In the genomic region with DNA sequence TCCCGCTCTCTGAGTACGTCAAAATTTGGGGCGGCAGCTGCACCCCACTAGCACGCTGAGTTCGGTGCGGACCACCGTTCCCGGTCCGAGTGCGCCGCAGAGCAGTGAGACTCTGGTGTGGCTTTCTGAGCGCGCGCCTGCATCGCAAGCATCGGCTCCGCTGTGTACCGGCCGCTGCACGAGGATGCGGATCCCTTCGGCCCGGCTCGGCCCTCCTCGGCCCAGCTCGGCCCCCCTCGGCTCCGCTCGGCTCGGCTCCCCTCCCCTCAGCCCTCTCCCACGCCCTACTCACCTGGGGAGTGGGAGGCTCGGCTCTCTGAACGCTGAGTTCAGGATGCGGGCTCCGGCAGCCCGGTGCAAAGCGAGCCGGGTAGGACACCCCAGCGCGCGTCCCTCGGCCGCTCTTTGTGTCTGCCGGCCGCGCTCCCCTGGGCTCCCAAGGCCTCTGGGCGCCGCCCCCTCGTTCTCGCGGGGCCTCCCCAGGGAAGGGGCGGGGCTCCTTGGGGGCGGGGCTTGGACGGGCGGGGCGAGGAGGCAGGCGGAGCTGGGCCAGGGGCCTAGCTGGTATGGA, we compare ENCODE assay signal across 8 mouse cellular contexts. TPM values are rescaled to one million over a fixed set of nuclear protein-coding genes. Genes with fewer than 3 reads are reported as not detected.
DNase-seq lines count a peak whose midpoint lies in the region; ATAC-seq and TF ChIP-seq lines count a peak whose summit lies in the region.

No protein-coding gene starts in this region.

- TF ChIP-seq EP300 in lung, postnatal 0 days (IDR thresholded peaks at IDR 0.05): no peak

- peak overlapping the region; percentile 82 for H3K27ac ChIP-seq in forebrain, embryonic 16.5 days (ENCODE audit: low read length)
- H3K27ac ChIP-seq in hindbrain, embryonic 10.5 days: peak overlapping the region; percentile 94
- H3K27ac ChIP-seq in lung, postnatal 0 days (ENCODE audit: low read length): no peak overlapping the region

- peak overlapping the region; percentile 86 for H3K4me3 ChIP-seq in forebrain, embryonic 16.5 days (replicated peaks; ENCODE audit: low read length)
- peak overlapping the region; percentile 83 for H3K4me3 ChIP-seq in hindbrain, embryonic 10.5 days
- H3K4me3 ChIP-seq in lung, postnatal 0 days (ENCODE audit: low read depth, low read length): peak overlapping the region; percentile 63

- H3K36me3 ChIP-seq in forebrain, embryonic 16.5 days (ENCODE audit: control insufficient read depth, insufficient read depth): no peaks in the 10 kb centered on the region
- no peaks in the 10 kb centered on the region for H3K36me3 ChIP-seq in hindbrain, embryonic 10.5 days
- no peaks in the 10 kb centered on the region for H3K36me3 ChIP-seq in lung, postnatal 0 days (ENCODE audit: insufficient read depth, low read length)

- no peaks in the 10 kb centered on the region for H3K27me3 ChIP-seq in forebrain, embryonic 16.5 days (replicated peaks; ENCODE audit: control insufficient read depth, insufficient read depth, low read length)
- no peaks in the 10 kb centered on the region for H3K27me3 ChIP-seq in hindbrain, embryonic 10.5 days (ENCODE audit: insufficient read depth, poor library complexity, severe bottlenecking)
- 0 out of 2 replicates have a peak, but pooled peaks cover 3% of the 10 kb centered on the region for H3K27me3 ChIP-seq in lung, postnatal 0 days (replicated peaks; ENCODE audit: insufficient read depth, low read length)

- H3K9ac ChIP-seq in forebrain, embryonic 16.5 days (replicated peaks; ENCODE audit: low read depth, low read length): peak overlapping the region; percentile 88
- H3K9ac ChIP-seq in lung, postnatal 0 days (replicated peaks; ENCODE audit: low read depth): peak overlapping the region; percentile 41

- peak; percentile 92 for DNase-seq in NIH3T3 (ENCODE audit: low read depth)
- DNase-seq in cerebellum, adult 18-20 months: peak; percentile 28 to 45
- peak; percentile 87 for DNase-seq in hindbrain, embryonic 10.5 days (ENCODE audit: low spot score)
- DNase-seq in layer of hippocampus, postnatal 14 days (ENCODE audit: low spot score in 2 of 2): peak; percentile 64 to 77
- DNase-seq in lung, postnatal 0 days (ENCODE audit: low spot score): peak; percentile 75
- DNase-seq in retina, embryonic 14.5 days (ENCODE audit: low spot score): peak; percentile 78
- DNase-seq in urinary bladder, postnatal 14 days (ENCODE audit: low spot score): peak; percentile 72

- peaks cover 17% of the 10 kb centered on the region for H3K4me1 ChIP-seq in forebrain, embryonic 16.5 days (replicated peaks; ENCODE audit: control insufficient read depth, insufficient read depth, low read length)
- H3K4me1 ChIP-seq in hindbrain, embryonic 10.5 days (replicated peaks): peaks cover 26% of the 10 kb centered on the region
- H3K4me1 ChIP-seq in lung, postnatal 0 days (ENCODE audit: insufficient read depth, low read depth, low read length): peaks cover 5% of the 10 kb centered on the region; the same call in 1 of the 2 replicates

- peak overlapping the region; percentile 79 for H3K4me2 ChIP-seq in forebrain, embryonic 16.5 days (ENCODE audit: low read length)
- peak overlapping the region; percentile 75 for H3K4me2 ChIP-seq in lung, postnatal 0 days (replicated peaks; ENCODE audit: low read depth, low read length)

- under 1% methylated on average over 54 of the region's 57 CpGs for WGBS in forebrain, embryonic 16.5 days
- WGBS in hindbrain, embryonic 10.5 days: under 1% methylated on average over 52 of the region's 57 CpGs
- WGBS in lung, postnatal 0 days: under 1% methylated on average over 43 of the region's 57 CpGs

- TF ChIP-seq CTCF in lung, postnatal 0 days (IDR thresholded peaks at IDR 0.05): no peak

- ATAC-seq in forebrain, embryonic 16.5 days: peak; percentile 96
- peak; percentile 93 for ATAC-seq in lung, postnatal 0 days

- H3K9me3 ChIP-seq in forebrain, embryonic 16.5 days (ENCODE audit: control insufficient read depth, low read length): no peaks in the 10 kb centered on the region
- H3K9me3 ChIP-seq in hindbrain, embryonic 10.5 days: no peaks in the 10 kb centered on the region
- no peaks in the 10 kb centered on the region for H3K9me3 ChIP-seq in lung, postnatal 0 days (ENCODE audit: low read length)

RNA-seq across cellular contexts. Expression of gene Ninl, which starts 30.2 kb away (rescaled TPM):
- 12.0 and 12.8 TPM in 2 replicates for polyA plus RNA-seq in forebrain, embryonic 16.5 days (2015; fragmentation: Nextera tagmentation; extraction: Ambion mirVana)
- 11.8 and 19.5 TPM in 2 replicates for polyA plus RNA-seq in hindbrain, embryonic 10.5 days (2016; fragmentation: Nextera tagmentation; extraction: Ambion mirVana)
- 1 to 10 TPM; 6.1 to 7.8 TPM for total RNA-seq in layer of hippocampus, postnatal 14 days (2021)
- 2.9 and 3.9 TPM in 2 replicates for polyA plus RNA-seq in lung, postnatal 0 days (2015; fragmentation: Nextera tagmentation; extraction: Ambion mirVana)

RNA-seq across cellular contexts. Expression of gene Nanp, which starts 30.2 kb away (rescaled TPM):
- polyA plus RNA-seq in forebrain, embryonic 16.5 days (2015; fragmentation: Nextera tagmentation; extraction: Ambion mirVana): 28.3 and 35.4 TPM in 2 replicates
- polyA plus RNA-seq in hindbrain, embryonic 10.5 days (2016; fragmentation: Nextera tagmentation; extraction: Ambion mirVana): 47.0 and 53.0 TPM in 2 replicates
- 10 to 100 TPM; 19.1 to 20.9 TPM for total RNA-seq in layer of hippocampus, postnatal 14 days (2021)
- 20.8 and 23.4 TPM in 2 replicates for polyA plus RNA-seq in lung, postnatal 0 days (2015; fragmentation: Nextera tagmentation; extraction: Ambion mirVana)

Comparison
In these comparisons a context has a peak if more than half of its experiments do, and no peak if none do; other contexts are left out.
1. DNase-seq: peak in every context shown above with its lines; median percentile 92 in NIH3T3; 87 in hindbrain, embryonic 10.5 days; 78 in retina, embryonic 14.5 days; 75 in lung, postnatal 0 days; 72 in urinary bladder, postnatal 14 days; 70 in layer of hippocampus, postnatal 14 days; 36 in cerebellum, adult 18-20 months.